Mouse (Mus musculus): ENCODE measurements around the gene Dock4. TPM values are rescaled to one million over a fixed set of nuclear protein-coding genes. Genes with fewer than 3 reads are reported as not detected.

The Dock4 gene
- total and polyA plus RNA-seq, 2 experiments from 2014 or later, result 15.5 to 28.6 TPM

DNA sequence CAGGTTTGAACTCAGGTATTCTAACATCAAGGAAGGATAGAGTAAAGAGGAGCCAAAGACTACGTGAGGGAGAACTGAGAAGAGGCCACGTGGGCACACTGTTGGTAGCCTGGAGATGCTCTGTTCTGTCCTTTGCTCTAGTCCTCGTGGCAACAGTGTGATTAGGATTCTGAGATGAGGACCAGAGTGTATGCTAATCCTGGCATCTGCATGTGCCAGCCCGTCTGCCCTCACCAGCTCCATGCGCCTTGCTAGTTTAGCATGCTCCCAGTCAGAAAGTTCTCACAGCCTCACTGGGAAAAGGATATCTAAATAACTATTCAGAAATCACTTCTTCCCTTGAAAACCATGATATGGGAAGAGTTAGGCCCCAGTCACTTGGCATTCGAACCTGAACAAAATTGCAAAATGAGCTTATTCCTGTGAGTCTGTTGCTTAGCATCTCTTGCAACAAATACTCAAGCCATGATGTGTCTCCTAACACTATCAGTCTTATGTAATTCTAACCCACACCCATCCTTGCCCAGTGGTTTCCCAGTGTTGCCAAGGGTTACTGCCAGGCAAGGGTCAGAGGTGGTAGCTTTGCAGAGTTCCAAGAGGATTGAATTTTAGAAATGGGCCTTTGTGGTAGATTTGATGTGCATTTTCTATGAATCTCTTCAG is 372.4 kb downstream of the Dock4 start:
- H3K27me3 ChIP-seq (ENCODE audit: insufficient read depth, low read length), result no peaks in the 10 kb centered on the region
- no peak overlapping the region for H3K9ac ChIP-seq (replicated peaks; ENCODE audit: low read length, poor library complexity, severe bottlenecking)
- WGBS, result 87% methylated on average over 6 of the region's 6 CpGs
- no peak for DNase-seq (ENCODE audit: low spot score)
- H3K4me2 ChIP-seq (ENCODE audit: low read depth, low read length, poor library complexity, severe bottlenecking), result no peak overlapping the region
- no peak overlapping the region for H3K4me3 ChIP-seq (ENCODE audit: low read depth, low read length)
- H3K36me3 ChIP-seq (ENCODE audit: insufficient read depth, low read length), result peaks cover 19% of the 10 kb centered on the region
- ATAC-seq (ENCODE audit: low FRiP score), result no peak
- no peak for TF ChIP-seq CTCF (IDR thresholded peaks at IDR 0.05)
- H3K27ac ChIP-seq (ENCODE audit: low read depth, low read length), result no peak overlapping the region
- H3K4me1 ChIP-seq (ENCODE audit: insufficient read depth, low read length), result no peaks in the 10 kb centered on the region
- no peaks in the 10 kb centered on the region for H3K9me3 ChIP-seq (ENCODE audit: low read length)

DNA sequence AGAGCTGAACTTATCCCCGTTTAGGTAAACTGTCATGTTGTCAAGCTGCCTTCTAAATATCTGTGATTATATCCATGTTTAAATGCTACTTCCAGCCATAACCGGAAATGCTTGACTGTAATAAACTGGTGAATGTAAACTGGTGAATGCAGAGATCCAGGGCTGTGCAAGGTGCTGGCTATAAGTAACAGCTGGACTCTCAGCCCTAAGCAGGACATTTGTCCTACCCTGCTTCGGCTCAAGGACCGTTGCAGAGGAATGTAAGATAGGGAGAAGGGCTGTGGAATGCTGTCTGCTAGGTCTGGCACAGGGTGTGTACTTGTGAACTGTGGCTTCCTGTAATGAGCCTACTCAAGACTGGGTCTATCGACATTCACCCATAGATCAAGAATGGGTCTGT is 377.9 kb downstream of the Dock4 start:
- WGBS, result 92% methylated on average over 5 of the region's 5 CpGs
- Histone ChIP-seq H3K4me2 (ENCODE audit: low read depth, low read length, poor library complexity, severe bottlenecking) (no peak overlapping the region), H3K4me1 (ENCODE audit: insufficient read depth, low read length) (no peaks in the 10 kb centered on the region), H3K9ac (replicated peaks; ENCODE audit: low read length, poor library complexity, severe bottlenecking) (no peak overlapping the region), H3K4me3 (ENCODE audit: low read depth, low read length) (no peak overlapping the region), H3K36me3 (ENCODE audit: insufficient read depth, low read length) (peaks cover 13% of the 10 kb centered on the region; the same call in 1 of the 2 replicates), H3K27me3 (ENCODE audit: insufficient read depth, low read length) (no peaks in the 10 kb centered on the region), H3K9me3 (ENCODE audit: low read length) (no peaks in the 10 kb centered on the region), H3K27ac (ENCODE audit: low read depth, low read length) (no peak overlapping the region)
- no peak for TF ChIP-seq CTCF (IDR thresholded peaks at IDR 0.05)
- DNase-seq (ENCODE audit: low spot score) (no peak), ATAC-seq (ENCODE audit: low FRiP score) (no peak)

DNA sequence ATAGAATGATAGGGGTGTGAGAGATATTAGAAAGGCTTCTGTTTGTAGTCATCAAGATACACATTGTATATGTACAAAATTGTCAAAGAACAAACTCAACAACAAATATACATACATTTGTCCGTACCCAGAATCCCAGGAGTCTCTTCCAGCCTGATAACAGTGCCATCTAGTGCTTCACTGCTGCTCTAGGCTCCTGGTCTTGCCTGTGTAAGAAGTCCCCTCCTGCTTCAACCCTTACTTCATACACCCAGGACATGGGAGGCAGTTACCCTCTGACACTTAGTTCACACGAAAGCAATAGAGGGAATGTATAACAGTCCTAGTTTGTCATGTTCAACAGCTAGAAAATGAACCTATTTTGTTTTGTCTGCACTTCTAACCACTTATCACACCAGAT is 378.5 kb downstream of the Dock4 start:
- H3K9ac ChIP-seq (replicated peaks; ENCODE audit: low read length, poor library complexity, severe bottlenecking), result no peak overlapping the region
- ATAC-seq (ENCODE audit: low FRiP score), result no peak

DNA sequence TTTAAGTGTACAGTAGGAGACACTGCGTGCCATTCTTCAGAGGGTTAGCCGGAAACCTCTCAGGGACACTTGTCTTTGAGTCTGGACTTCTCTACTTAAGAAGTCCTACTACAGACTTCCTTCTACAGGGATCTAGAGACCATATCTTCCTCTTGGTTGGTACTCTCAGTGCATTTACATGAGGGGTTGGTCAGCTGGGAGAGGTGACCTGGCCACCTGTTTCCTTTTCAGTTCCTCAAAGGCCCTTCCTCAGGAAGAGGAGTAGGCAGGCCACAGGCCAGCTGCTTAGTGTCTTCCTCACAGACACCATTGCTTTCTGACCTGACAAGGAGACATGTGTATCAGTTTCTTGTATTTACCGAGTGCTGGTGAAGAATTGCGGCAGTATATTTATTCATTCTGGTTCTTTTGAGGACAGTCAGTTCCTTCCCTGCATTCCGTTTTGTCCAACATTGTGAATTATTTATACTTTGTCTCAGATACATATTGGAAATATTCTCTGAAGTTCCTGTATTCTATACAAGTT is 380.2 kb downstream of the Dock4 start:
- 80% methylated on average over 5 of the region's 5 CpGs for WGBS
- Histone ChIP-seq H3K36me3 (ENCODE audit: insufficient read depth, low read length) (peaks cover 13% of the 10 kb centered on the region), H3K9me3 (ENCODE audit: low read length) (no peaks in the 10 kb centered on the region), H3K27ac (ENCODE audit: low read depth, low read length) (no peak overlapping the region), H3K27me3 (ENCODE audit: insufficient read depth, low read length) (no peaks in the 10 kb centered on the region), H3K4me2 (ENCODE audit: low read depth, low read length, poor library complexity, severe bottlenecking) (no peak overlapping the region), H3K4me1 (ENCODE audit: insufficient read depth, low read length) (no peaks in the 10 kb centered on the region), H3K4me3 (ENCODE audit: low read depth, low read length) (no peak overlapping the region), H3K9ac (replicated peaks; ENCODE audit: low read length, poor library complexity, severe bottlenecking) (no peak overlapping the region)
- ATAC-seq (ENCODE audit: low FRiP score) (no peak), DNase-seq (ENCODE audit: low spot score) (no peak)
- TF ChIP-seq CTCF (IDR thresholded peaks at IDR 0.05), result no peak

More for the DNA sequence above, 378.5 kb downstream of the Dock4 start:
- TF ChIP-seq CTCF (IDR thresholded peaks at IDR 0.05), result peak; percentile 62
- H3K9me3 ChIP-seq (ENCODE audit: low read length), result no peaks in the 10 kb centered on the region
- H3K4me2 ChIP-seq (ENCODE audit: low read depth, low read length, poor library complexity, severe bottlenecking), result no peak overlapping the region
- no peak overlapping the region for H3K4me3 ChIP-seq (ENCODE audit: low read depth, low read length)
- peaks cover 13% of the 10 kb centered on the region; the same call in 1 of the 2 replicates for H3K36me3 ChIP-seq (ENCODE audit: insufficient read depth, low read length)
- 70% methylated on average over 2 of the region's 2 CpGs for WGBS
- DNase-seq (ENCODE audit: low spot score), result no peak
- no peaks in the 10 kb centered on the region for H3K4me1 ChIP-seq (ENCODE audit: insufficient read depth, low read length)
- H3K27ac ChIP-seq (ENCODE audit: low read depth, low read length), result no peak overlapping the region
- no peaks in the 10 kb centered on the region for H3K27me3 ChIP-seq (ENCODE audit: insufficient read depth, low read length)

DNA sequence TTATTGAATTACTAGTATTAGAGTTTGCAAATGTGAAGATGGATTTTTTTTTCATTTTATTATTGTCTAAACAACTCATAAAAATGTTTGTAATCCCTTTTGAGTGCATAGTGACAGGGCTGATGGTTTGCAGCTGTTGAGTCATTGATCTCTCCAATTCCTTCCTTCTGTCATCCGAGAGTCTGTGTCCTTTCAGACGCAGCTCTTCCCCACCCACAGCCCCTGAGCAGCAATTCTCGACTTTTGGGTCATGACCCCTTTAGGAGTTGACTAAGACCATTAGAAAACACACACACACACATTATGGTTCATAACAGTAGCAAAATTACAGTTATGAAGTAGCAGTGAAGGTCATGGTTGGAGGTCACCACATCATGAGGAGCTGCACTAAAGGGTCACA is 380.7 kb downstream of the Dock4 start:
- no peak for TF ChIP-seq CTCF (IDR thresholded peaks at IDR 0.05)
- no peak overlapping the region for H3K4me3 ChIP-seq (ENCODE audit: low read depth, low read length)
- H3K4me1 ChIP-seq (ENCODE audit: insufficient read depth, low read length), result no peaks in the 10 kb centered on the region
- no peaks in the 10 kb centered on the region for H3K9me3 ChIP-seq (ENCODE audit: low read length)
- ATAC-seq (ENCODE audit: low FRiP score), result no peak
- H3K36me3 ChIP-seq (ENCODE audit: insufficient read depth, low read length), result peaks cover 8% of the 10 kb centered on the region; the same call in 1 of the 2 replicates
- DNase-seq (ENCODE audit: low spot score), result no peak
- H3K27ac ChIP-seq (ENCODE audit: low read depth, low read length), result no peak overlapping the region
- 63% methylated on average over 3 of the region's 3 CpGs for WGBS
- H3K27me3 ChIP-seq (ENCODE audit: insufficient read depth, low read length), result no peaks in the 10 kb centered on the region
- no peak overlapping the region for H3K4me2 ChIP-seq (ENCODE audit: low read depth, low read length, poor library complexity, severe bottlenecking)
- H3K9ac ChIP-seq (replicated peaks; ENCODE audit: low read length, poor library complexity, severe bottlenecking), result no peak overlapping the region

DNA sequence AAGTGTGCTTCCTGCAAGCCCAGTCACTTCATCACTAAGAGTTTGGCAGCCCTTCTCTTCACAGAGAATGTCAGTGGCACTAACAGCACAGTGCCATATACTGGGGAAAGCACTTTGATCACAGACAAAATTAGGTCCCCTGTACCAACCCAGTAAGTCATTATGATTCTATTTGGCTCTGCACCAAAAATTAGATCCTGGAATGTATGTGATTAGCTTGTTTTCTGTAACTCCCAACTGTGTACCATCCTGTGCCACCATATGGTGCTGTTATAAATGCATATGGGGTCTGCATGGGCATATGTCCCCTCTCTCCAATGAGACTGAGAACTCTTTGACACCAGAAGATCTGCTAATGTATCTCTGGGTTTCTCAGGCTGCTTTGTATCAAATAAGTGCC is 382.3 kb downstream of the Dock4 start:
- H3K36me3 ChIP-seq (ENCODE audit: insufficient read depth, low read length), result peaks cover 7% of the 10 kb centered on the region; the same call in 1 of the 2 replicates
- no peak overlapping the region for H3K4me2 ChIP-seq (ENCODE audit: low read depth, low read length, poor library complexity, severe bottlenecking)
- no peak for TF ChIP-seq CTCF (IDR thresholded peaks at IDR 0.05)
- H3K4me3 ChIP-seq (ENCODE audit: low read depth, low read length), result no peak overlapping the region
- no peaks in the 10 kb centered on the region for H3K4me1 ChIP-seq (ENCODE audit: insufficient read depth, low read length)
- no peak overlapping the region for H3K9ac ChIP-seq (replicated peaks; ENCODE audit: low read length, poor library complexity, severe bottlenecking)
- DNase-seq (ENCODE audit: low spot score) (peak; percentile 40), ATAC-seq (ENCODE audit: low FRiP score) (no peak)
- H3K27ac ChIP-seq (ENCODE audit: low read depth, low read length), result no peak overlapping the region
- H3K9me3 ChIP-seq (ENCODE audit: low read length), result no peaks in the 10 kb centered on the region
- no peaks in the 10 kb centered on the region for H3K27me3 ChIP-seq (ENCODE audit: insufficient read depth, low read length)
